Mouse (Mus musculus): ENCODE results near the gene Defb21. TPM values are rescaled to one million over a fixed set of nuclear protein-coding genes. Genes with fewer than 3 reads are reported as not detected.

The Defb21 gene
- polyA plus RNA-seq, 1 experiment: 4.5 TPM

- H3K36me3 ChIP-seq (ENCODE audit: control insufficient read depth, insufficient read depth, low read length): no peaks in the 10 kb centered on the region
- no peaks in the 10 kb centered on the region; the same call in 1 of the 2 replicates for H3K4me1 ChIP-seq (ENCODE audit: control insufficient read depth, insufficient read depth, low read length)
- no peaks in the 10 kb centered on the region for H3K27me3 ChIP-seq (ENCODE audit: control insufficient read depth, insufficient read depth, low read length)
- TF ChIP-seq CTCF (IDR thresholded peaks at IDR 0.05; ENCODE audit: control insufficient read depth, insufficient read depth, insufficient replicate concordance, low read depth, low read length) (no peak), POLR2A (IDR thresholded peaks at IDR 0.05; ENCODE audit: control insufficient read depth, low read depth, low read length) (no peak)
- H3K4me3 ChIP-seq (ENCODE audit: control insufficient read depth, low read depth, low read length): no peak overlapping the region
- H3K27ac ChIP-seq (ENCODE audit: control insufficient read depth, insufficient read depth, low read depth, low read length): no peak overlapping the region; the same call in 1 of the 2 replicates
These were observed 48.0 kb downstream of the Defb21 start for GRCm38 (mm10) chr2:152620367-152621134.

- H3K27me3 ChIP-seq (ENCODE audit: control insufficient read depth, insufficient read depth, low read length): peaks cover 4% of the 10 kb centered on the region
- H3K27ac ChIP-seq (ENCODE audit: control insufficient read depth, insufficient read depth, low read depth, low read length): no peak overlapping the region
- TF ChIP-seq POLR2A (IDR thresholded peaks at IDR 0.05; ENCODE audit: control insufficient read depth, low read depth, low read length) (no peak), CTCF (IDR thresholded peaks at IDR 0.05; ENCODE audit: control insufficient read depth, insufficient read depth, insufficient replicate concordance, low read depth, low read length) (no peak)
- no peaks in the 10 kb centered on the region for H3K36me3 ChIP-seq (ENCODE audit: control insufficient read depth, insufficient read depth, low read length)
- peaks cover 7% of the 10 kb centered on the region for H3K4me1 ChIP-seq (ENCODE audit: control insufficient read depth, insufficient read depth, low read length)
- H3K4me3 ChIP-seq (ENCODE audit: control insufficient read depth, low read depth, low read length): no peak overlapping the region
These were observed 49.6 kb downstream of the Defb21 start for GRCm38 (mm10) chr2:152622151-152622550.

GRCm38 (mm10) chr2:152622953-152623352 is 50.4 kb downstream of the Defb21 start, which contains the start of gene Defb25:
Gene Defb25 (minus strand): TSS chr2:152623053.
- H3K4me1 ChIP-seq (ENCODE audit: control insufficient read depth, insufficient read depth, low read length): peaks cover 9% of the 10 kb centered on the region
- no peak within 1 kb of the TSS for H3K4me3 ChIP-seq (ENCODE audit: control insufficient read depth, low read depth, low read length)
- TF ChIP-seq CTCF (IDR thresholded peaks at IDR 0.05; ENCODE audit: control insufficient read depth, insufficient read depth, insufficient replicate concordance, low read depth, low read length): no peak
- TF ChIP-seq POLR2A (IDR thresholded peaks at IDR 0.05; ENCODE audit: control insufficient read depth, low read depth, low read length): no peak
- no peaks in the 10 kb centered on the region for H3K36me3 ChIP-seq (ENCODE audit: control insufficient read depth, insufficient read depth, low read length)
- H3K27me3 ChIP-seq (ENCODE audit: control insufficient read depth, insufficient read depth, low read length): peaks cover 4% of the 10 kb centered on the region
- H3K27ac ChIP-seq (ENCODE audit: control insufficient read depth, insufficient read depth, low read depth, low read length): no peak within 1 kb of the TSS

Other genes with a start within 250 kb of the Defb21 start
- gene Rbck1, start 240.1 kb upstream of the Defb21 start, polyA plus RNA-seq (2012; rRNA removed): 72.2 and 76.2 TPM in 2 replicates
- 0.16 and 0.26 TPM in 2 replicates for gene Trib3, start 228.7 kb upstream of the Defb21 start, polyA plus RNA-seq (2012; rRNA removed)
- gene Nrsn2, start 196.1 kb upstream of the Defb21 start, polyA plus RNA-seq (2012; rRNA removed): 0.85 and 0.97 TPM in 2 replicates
- 5.9 and 6.2 TPM in 2 replicates for gene Sox12, start 174.7 kb upstream of the Defb21 start, polyA plus RNA-seq (2012; rRNA removed)
- 2.5 and 2.8 TPM in 2 replicates for gene Zcchc3, start 157.7 kb upstream of the Defb21 start, polyA plus RNA-seq (2012; rRNA removed)
- gene 6820408C15Rik, start 157.2 kb upstream of the Defb21 start, polyA plus RNA-seq (2012; rRNA removed): 54.7 and 73.0 TPM in 2 replicates
- gene Defb23, start 108.1 kb upstream of the Defb21 start, polyA plus RNA-seq (2012; rRNA removed): 1.4 TPM in 1 of 2 replicates, not detected in the other
- gene Defb20, start 95.7 kb upstream of the Defb21 start, polyA plus RNA-seq (2012; rRNA removed): 0.28 and 0.52 TPM in 2 replicates
- 7.6 TPM in 1 of 2 replicates, not detected in the other for gene Defb22, start 82.6 kb upstream of the Defb21 start, polyA plus RNA-seq (2012; rRNA removed)
- gene Defb26, start 61.1 kb upstream of the Defb21 start, polyA plus RNA-seq (2012; rRNA removed): 4.3 TPM in 1 of 2 replicates, not detected in the other
- 108 TPM in 1 of 2 replicates, not detected in the other for gene Defb28, start 54.5 kb upstream of the Defb21 start, polyA plus RNA-seq (2012; rRNA removed)
- not detected in 2 replicates for gene Defb29, start 32.6 kb upstream of the Defb21 start, polyA plus RNA-seq (2012; rRNA removed)
- gene Gm17416, start 3.4 kb upstream of the Defb21 start, polyA plus RNA-seq (2012; rRNA removed): not detected in 2 replicates
- 710 and 946 TPM in 2 replicates for gene Defb19, start 7.6 kb downstream of the Defb21 start, polyA plus RNA-seq (2012; rRNA removed)
- gene Defb45, start 26.7 kb downstream of the Defb21 start, polyA plus RNA-seq (2012; rRNA removed): 16.3 and 25.5 TPM in 2 replicates
- 125 and 129 TPM in 2 replicates for gene Defb36, start 31.6 kb downstream of the Defb21 start, polyA plus RNA-seq (2012; rRNA removed)
- not detected in 2 replicates for gene Defb25, start 50.3 kb downstream of the Defb21 start, polyA plus RNA-seq (2012; rRNA removed)
- 1.2 and 1.7 TPM in 2 replicates for gene Rem1, start 54.2 kb downstream of the Defb21 start, polyA plus RNA-seq (2012; rRNA removed)
- 84.1 and 84.7 TPM in 2 replicates for gene H13, start 96.7 kb downstream of the Defb21 start, polyA plus RNA-seq (2012; rRNA removed)
- gene Mcts2, start 114.3 kb downstream of the Defb21 start, polyA plus RNA-seq (2012; rRNA removed): 41.8 and 43.6 TPM in 2 replicates
- gene Id1, start 163.5 kb downstream of the Defb21 start, polyA plus RNA-seq (2012; rRNA removed): 5.5 and 12.8 TPM in 2 replicates
- gene Cox4i2, start 181.4 kb downstream of the Defb21 start, polyA plus RNA-seq (2012; rRNA removed): 0.32 and 0.85 TPM in 2 replicates

Measured in testis, adult 2 months (tissue).